Comparison of ENCODE assay signal across 26 mouse cellular contexts in genomic region chr1:59918075-59918474, GRCm38 (mm10). TPM values are rescaled to one million over a fixed set of nuclear protein-coding genes. Genes with fewer than 3 reads are reported as not detected.
DNase-seq lines count a peak whose midpoint lies in the region; ATAC-seq and TF ChIP-seq lines count a peak whose summit lies in the region.
"Had no signal": no experiment of that assay in that cellular context is flagged by ENCODE, and none has a peak within 500 bp of the region (broad histone marks: within the 10 kb centered on the region; RNA-seq: fewer than 3 reads in every experiment).

No protein-coding gene starts in this region.

- peak; percentile 51; the same call in 1 of the 2 replicates for ATAC-seq in liver, embryonic 13.5 days (ENCODE audit: low read depth)
- peak; percentile 63 for ATAC-seq in megakaryocyte-erythroid progenitor cell, adult 5-6 weeks (replicated peaks; ENCODE audit: low FRiP score, low TSS enrichment, poor library complexity, severe bottlenecking)
- no peak for ATAC-seq in neural tube, embryonic 15.5 days (ENCODE audit: low FRiP score)
- ATAC-seq: forebrain, embryonic 13.5 days; forebrain, embryonic 16.5 days; hindbrain, postnatal 0 days had no signal

- H3K4me1 ChIP-seq in MEL (ENCODE audit: control insufficient read depth in 1 of 2, insufficient read depth in 2 of 2, low read length in 2 of 2), result peaks cover 24 to 30% of the 10 kb centered on the region in 2 experiments
- H3K4me1 ChIP-seq in liver, embryonic 13.5 days (replicated peaks), result peaks cover 44% of the 10 kb centered on the region
- peaks cover 30% of the 10 kb centered on the region for H3K4me1 ChIP-seq in neural tube, embryonic 15.5 days

- no peak for TF ChIP-seq CTCF in MEL (IDR thresholded peaks at IDR 0.05 in 2 of 3, conservative IDR thresholded peaks at IDR 0.05 in 1 of 3; ENCODE audit: control insufficient read depth in 1 of 3, insufficient read depth in 1 of 3, low read depth in 2 of 3, low read length in 3 of 3, poor library complexity in 1 of 3, severe bottlenecking in 1 of 3)

- no peak for TF ChIP-seq POLR2A in MEL (IDR thresholded peaks at IDR 0.05; ENCODE audit: control insufficient read depth in 1 of 2, insufficient read depth in 1 of 2, low read depth in 1 of 2, low read length in 2 of 2, poor library complexity in 1 of 2)

- H3K79me2 ChIP-seq in MEL (ENCODE audit: control insufficient read depth, insufficient read depth, low read length, poor library complexity), result peaks cover 53% of the 10 kb centered on the region

- no peak overlapping the region for H3K4me2 ChIP-seq in liver, embryonic 13.5 days
- no peak overlapping the region for H3K4me2 ChIP-seq in neural tube, embryonic 15.5 days
- H3K4me2 ChIP-seq: forebrain, embryonic 13.5 days; heart, embryonic 11.5 days; hindbrain, embryonic 13.5 days had no signal

- TF ChIP-seq RAD21 in MEL (IDR thresholded peaks at IDR 0.05; ENCODE audit: low read depth, low read length), result no peak

- peaks cover 0 to 42% of the 10 kb centered on the region in 2 experiments; a peak in 2 of 4 replicates for H3K36me3 ChIP-seq in MEL (ENCODE audit: control insufficient read depth in 1 of 2, insufficient read depth in 2 of 2, low read length in 2 of 2)
- no peaks in the 10 kb centered on the region for H3K36me3 ChIP-seq in liver, embryonic 13.5 days
- no peaks in the 10 kb centered on the region for H3K36me3 ChIP-seq in neural tube, embryonic 15.5 days
- H3K36me3 ChIP-seq: forebrain, embryonic 10.5 days; hindbrain, embryonic 10.5 days had no signal

- no peaks in the 10 kb centered on the region for H3K27me3 ChIP-seq in MEL (ENCODE audit: control insufficient read depth in 1 of 2, insufficient read depth in 2 of 2, low read length in 2 of 2)
- no peaks in the 10 kb centered on the region for H3K27me3 ChIP-seq in liver, embryonic 13.5 days
- no peaks in the 10 kb centered on the region for H3K27me3 ChIP-seq in neural tube, embryonic 15.5 days (replicated peaks)
- H3K27me3 ChIP-seq: CH12.LX; forebrain, embryonic 13.5 days; hindbrain, embryonic 13.5 days had no signal

- peak; percentile 4 for DNase-seq in heart, adult 11 months
- DNase-seq in heart, postnatal 10 days, result no peak
- peak; percentile 47 for DNase-seq in MEL (ENCODE audit: low read depth, low spot score)
- DNase-seq in liver, embryonic 13.5 days, result no peak
- no peak for DNase-seq in right cerebral cortex, adult 18-20 months
- DNase-seq: adrenal gland, adult 2 months; adrenal gland, postnatal 25 days; B cell, adult 2 months; cerebellum, adult 18-20 months; cerebellum, adult 9-11 months; cerebellum, postnatal 36 days; embryo, embryonic 11 days; gastrocnemius, postnatal 10 days; gastrocnemius, postnatal 36 days; heart, postnatal 36 days had no signal

- H3K9ac ChIP-seq in MEL (ENCODE audit: control insufficient read depth, low read depth, low read length, poor library complexity, severe bottlenecking), result no peak overlapping the region
- H3K9ac ChIP-seq in liver, embryonic 13.5 days, result no peak overlapping the region
- no peak overlapping the region for H3K9ac ChIP-seq in neural tube, embryonic 15.5 days (replicated peaks)
- H3K9ac ChIP-seq: forebrain, embryonic 13.5 days; hindbrain, embryonic 13.5 days had no signal

- TF ChIP-seq EP300 in MEL (IDR thresholded peaks at IDR 0.05; ENCODE audit: low read depth in 1 of 2, low read length in 2 of 2), result peak; percentile 78 to 81

- H3K9me3 ChIP-seq in MEL (replicated peaks; ENCODE audit: insufficient read depth, low read length), result no peaks in the 10 kb centered on the region
- H3K9me3 ChIP-seq in liver, embryonic 13.5 days (replicated peaks), result no peaks in the 10 kb centered on the region
- no peaks in the 10 kb centered on the region for H3K9me3 ChIP-seq in neural tube, embryonic 15.5 days (replicated peaks)
- H3K9me3 ChIP-seq: forebrain, embryonic 10.5 days; forebrain, embryonic 13.5 days; G1E had no signal

- H3K4me3 ChIP-seq in MEL (ENCODE audit: control insufficient read depth in 1 of 2, insufficient read depth in 1 of 2, low read depth in 2 of 2, low read length in 2 of 2), result no peak overlapping the region
- no peak overlapping the region for H3K4me3 ChIP-seq in liver, embryonic 13.5 days (replicated peaks)
- H3K4me3 ChIP-seq in neural tube, embryonic 15.5 days (replicated peaks), result no peak overlapping the region
- H3K4me3 ChIP-seq: forebrain, embryonic 10.5 days; forebrain, embryonic 13.5 days; hindbrain, embryonic 10.5 days; hindbrain, embryonic 13.5 days had no signal

- no peak overlapping the region for H3K27ac ChIP-seq in MEL (ENCODE audit: control insufficient read depth, low read depth, low read length)
- no peak overlapping the region for H3K27ac ChIP-seq in liver, embryonic 13.5 days
- no peak overlapping the region for H3K27ac ChIP-seq in neural tube, embryonic 15.5 days (replicated peaks)
- H3K27ac ChIP-seq: forebrain, embryonic 10.5 days; forebrain, embryonic 13.5 days; hindbrain, embryonic 10.5 days; hindbrain, embryonic 13.5 days; hindbrain, postnatal 0 days had no signal

- intact Hi-C loops in heart, postnatal 10 days (cut with DNase I), result loop anchor here (5.0 kb wide), 1 partner anchor 49 kb away; no protein-coding TSS in a partner anchor

TF ChIP-seq in MEL, 35 proteins besides CTCF, POLR2A, EP300 and RAD21:
- TF ChIP-seq MXI1 (IDR thresholded peaks at IDR 0.05; ENCODE audit: low read depth, low read length), result no peak
- no peak for TF ChIP-seq UBTF (IDR thresholded peaks at IDR 0.05; ENCODE audit: borderline replicate concordance, insufficient read depth, low read depth, low read length)
- TF ChIP-seq RCOR1 (IDR thresholded peaks at IDR 0.05; ENCODE audit: low read depth, low read length), result peak; percentile 56; the same call in 1 of the 2 replicates
- no peak for TF ChIP-seq HCFC1 (IDR thresholded peaks at IDR 0.05; ENCODE audit: low read depth, low read length)
- TF ChIP-seq ZNF384 (IDR thresholded peaks at IDR 0.05; ENCODE audit: low read depth, low read length), result 0 out of 2 replicates have a peak, but pooled peaks have one; percentile 7
- no peak for TF ChIP-seq MAFK (IDR thresholded peaks at IDR 0.05; ENCODE audit: borderline replicate concordance, low read depth, low read length)
- no peak for TF ChIP-seq MEF2A (IDR thresholded peaks at IDR 0.05; ENCODE audit: extremely low read depth, insufficient replicate concordance, low read depth, low read length, poor library complexity, severe bottlenecking)
- TF ChIP-seq NELFE (IDR thresholded peaks at IDR 0.05; ENCODE audit: low read depth, low read length), result no peak
- TF ChIP-seq ZKSCAN1 (IDR thresholded peaks at IDR 0.05; ENCODE audit: low read depth, low read length), result no peak
- no peak for TF ChIP-seq CHD2 (IDR thresholded peaks at IDR 0.05; ENCODE audit: low read length)
- TF ChIP-seq SIN3A (IDR thresholded peaks at IDR 0.05; ENCODE audit: low read length), result peak; percentile 74
- TF ChIP-seq POLR2AphosphoS5 (IDR thresholded peaks at IDR 0.05; ENCODE audit: borderline replicate concordance, low read depth, low read length), result no peak
- TF ChIP-seq SMC3 (IDR thresholded peaks at IDR 0.05; ENCODE audit: low read depth, low read length), result no peak
- TF ChIP-seq TBP (IDR thresholded peaks at IDR 0.05; ENCODE audit: low read depth, low read length), result no peak
- peak; percentile 81 for TF ChIP-seq GATA1 (IDR thresholded peaks at IDR 0.05; ENCODE audit: low read depth, low read length)
- peak; percentile 82 for TF ChIP-seq TAL1 (IDR thresholded peaks at IDR 0.05; ENCODE audit: low read length)
- no peak for TF ChIP-seq CHD1 (IDR thresholded peaks at IDR 0.05; ENCODE audit: low read depth, low read length)
- peak; percentile 88 for TF ChIP-seq TCF12 (IDR thresholded peaks at IDR 0.05; ENCODE audit: low read depth, low read length)
- no peak for TF ChIP-seq ZC3H11A (IDR thresholded peaks at IDR 0.05; ENCODE audit: low read depth, low read length)
- no peak for TF ChIP-seq NRF1 (IDR thresholded peaks at IDR 0.05; ENCODE audit: insufficient read depth, low read depth, low read length, poor library complexity, severe bottlenecking)
- TF ChIP-seq USF1 (IDR thresholded peaks at IDR 0.05; ENCODE audit: low read depth, low read length), result no peak
- peak; percentile 92 for TF ChIP-seq ETS1 (IDR thresholded peaks at IDR 0.05; ENCODE audit: low read depth, low read length)
- no peak for TF ChIP-seq POLR2AphosphoS2 (IDR thresholded peaks at IDR 0.05; ENCODE audit: low read length)
- no peak for TF ChIP-seq MYC (IDR thresholded peaks at IDR 0.05; ENCODE audit: low read depth, low read length)
- TF ChIP-seq BHLHE40 (IDR thresholded peaks at IDR 0.05; ENCODE audit: borderline replicate concordance, low read depth, low read length), result peak; percentile 52; the same call in 1 of the 2 replicates
- no peak for TF ChIP-seq MAZ (IDR thresholded peaks at IDR 0.05; ENCODE audit: low read depth, low read length)
- no peak for TF ChIP-seq KAT2A (conservative IDR thresholded peaks at IDR 0.05; ENCODE audit: low read depth, low read length)
- no peak for TF ChIP-seq ELF1 (IDR thresholded peaks at IDR 0.05; ENCODE audit: low read depth, low read length)

RNA-seq across cellular contexts. Expression of gene Fam117b, which starts 5.3 kb away (rescaled TPM):
- 10 to 100 TPM; 15.8 to 26.9 TPM for total RNA-seq in heart, postnatal 10 days (2021)
- 11.2 and 17.1 TPM in 2 replicates for total RNA-seq in MEL (2012; rRNA removed)
- polyA plus RNA-seq in MEL (2012; ENCODE audit: insufficient read depth in 1 of 2, insufficient read length in 2 of 2, low read depth in 1 of 2, low replicate concordance in 2 of 2, missing spikeins in 1 of 2), result 10 to 100 TPM in 1 of 2 experiments, not detected in 1; 15.5 TPM
- 2.5 and 2.9 TPM in 2 replicates for polyA plus RNA-seq in liver, embryonic 13.5 days (2015; fragmentation: Nextera tagmentation; extraction: Ambion mirVana)
- 22.3 and 32.0 TPM in 2 replicates for total RNA-seq in megakaryocyte-erythroid progenitor cell, adult 5-6 weeks (2014; fragmentation: Nextera tagmentation)
- total RNA-seq in megakaryocyte-erythroid progenitor cell, adult 5-6 weeks (2017), result 30.0 and 32.6 TPM in 2 replicates
- 27.4 and 33.1 TPM in 2 replicates for polyA plus RNA-seq in neural tube, embryonic 15.5 days (2015; fragmentation: Nextera tagmentation; extraction: Ambion mirVana)

Comparison
In these comparisons a context has a peak if more than half of its experiments do, and no peak if none do; other contexts are left out.
1. DNase-seq: peak in heart, adult 11 months (single experiment) and MEL (single experiment); none in heart, postnatal 10 days (0 of 2), liver, embryonic 13.5 days (single experiment) and right cerebral cortex, adult 18-20 months (single experiment).